Mouse (Mus musculus) neural tube, embryonic 12.5 days (tissue): ENCODE data around the gene Tmem117. TPM values are rescaled to one million over a fixed set of nuclear protein-coding genes. Genes with fewer than 3 reads are reported as not detected.

Source experiments
- ATAC-seq: fragments of 200-750 bp; cut with Nextera tagmentation; 2 replicates; pipeline ENCODE4 v1.8.0; 2017; ENCODE audit warnings: low read depth, mild to moderate bottlenecking, moderate TSS enrichment, moderate library complexity; ENCODE audit not compliant: low FRiP score
- H3K27ac ChIP-seq: fragments of 300-500 bp; sonication (generic); 2 replicates; pipeline ENCODE4 v1.5.1; 2016
- H3K27me3 ChIP-seq: fragments of 300-500 bp; sonication (generic); replicated peaks from 2 replicates; pipeline ENCODE4 v1.6.1; 2016; ENCODE audit warnings: mild to moderate bottlenecking
- H3K36me3 ChIP-seq: fragments of 300-500 bp; sonication (generic); 2 replicates; pipeline ENCODE4 v1.6.1; 2016; ENCODE audit warnings: mild to moderate bottlenecking
- H3K4me1 ChIP-seq: fragments of 300-500 bp; sonication (generic); 2 replicates; pipeline ENCODE4 v1.6.1; 2016
- H3K4me2 ChIP-seq: fragments of 300-500 bp; sonication (generic); replicated peaks from 2 replicates; pipeline ENCODE4 v1.6.1; 2016; ENCODE audit warnings: mild to moderate bottlenecking
- H3K4me3 ChIP-seq: fragments of 300-500 bp; sonication (generic); 2 replicates; pipeline ENCODE4 v1.5.1; 2016
- H3K9ac ChIP-seq: fragments of 300-500 bp; sonication (generic); 2 replicates; pipeline ENCODE4 v1.6.1; 2016; ENCODE audit warnings: mild to moderate bottlenecking
- H3K9me3 ChIP-seq: fragments of 300-500 bp; sonication (generic); 2 replicates; pipeline ENCODE4 v1.6.1; 2016; ENCODE audit warnings: mild to moderate bottlenecking
- WGBS: fragments of 180-500 bp; shearing (Covaris S2); methylation state at CpG from one replicate; pipeline ENCODE4 v1.1.7; 2016; 5-methylcytosine and 5-hydroxymethylcytosine counted together
- polyA plus RNA-seq: library from polyadenylated mRNA; unstranded; fragments of >200 nt; fragmentation: Nextera tagmentation; extraction: Ambion mirVana; gene quantifications from 2 replicates; pipeline ENCODE4 v1.2.1, GENCODE M21; 2016

Gene Tmem117
- polyA plus RNA-seq, 1 experiment from 2014 or later: 6.5 TPM

- 0 out of 2 replicates have a peak, but pooled peaks have one; percentile 33 for ATAC-seq
- Histone ChIP-seq H3K9ac (no peak overlapping the region), H3K9me3 (no peaks in the 10 kb centered on the region), H3K27me3 (no peaks in the 10 kb centered on the region), H3K27ac (no peak overlapping the region), H3K4me1 (no peaks in the 10 kb centered on the region), H3K4me3 (no peak overlapping the region), H3K36me3 (no peaks in the 10 kb centered on the region), H3K4me2 (no peak overlapping the region)
- WGBS: 46% methylated on average over 3 of the region's 3 CpGs
Observed at GRCm38 (mm10) chr15:94933480-94933879, 304.4 kb downstream of the Tmem117 start.

- no peak for ATAC-seq
- no peaks in the 10 kb centered on the region for H3K27me3 ChIP-seq
- no peaks in the 10 kb centered on the region for H3K9me3 ChIP-seq
- WGBS: 89% methylated on average over 3 of the region's 3 CpGs
- no peaks in the 10 kb centered on the region for H3K36me3 ChIP-seq
- H3K27ac ChIP-seq: no peak overlapping the region
- no peak overlapping the region for H3K4me2 ChIP-seq
- no peaks in the 10 kb centered on the region for H3K4me1 ChIP-seq
- H3K9ac ChIP-seq: no peak overlapping the region
- H3K4me3 ChIP-seq: no peak overlapping the region
Observed at GRCm38 (mm10) chr15:94941954-94942353, 312.9 kb downstream of the Tmem117 start.

- no peaks in the 10 kb centered on the region for H3K27me3 ChIP-seq
- H3K9me3 ChIP-seq: no peaks in the 10 kb centered on the region
- 51% methylated on average over 1 of the region's 1 CpGs for whole genome bisulfite sequencing
- H3K4me2 ChIP-seq: no peak overlapping the region
- no peak overlapping the region for H3K4me3 ChIP-seq
- H3K27ac ChIP-seq: no peak overlapping the region
- ATAC-seq: no peak
- H3K4me1 ChIP-seq: no peaks in the 10 kb centered on the region
- H3K9ac ChIP-seq: no peak overlapping the region
- H3K36me3 ChIP-seq: no peaks in the 10 kb centered on the region
Observed at GRCm38 (mm10) chr15:94942465-94942864, 313.4 kb downstream of the Tmem117 start.

- no peaks in the 10 kb centered on the region for H3K27me3 ChIP-seq
- no peak for ATAC-seq
- no peaks in the 10 kb centered on the region for H3K36me3 ChIP-seq
- no peak overlapping the region for H3K4me3 ChIP-seq
- H3K9ac ChIP-seq: no peak overlapping the region
- H3K9me3 ChIP-seq: no peaks in the 10 kb centered on the region
- no peak overlapping the region for H3K4me2 ChIP-seq
- no peak overlapping the region for H3K27ac ChIP-seq
- 69% methylated on average over 5 of the region's 5 CpGs for WGBS
- H3K4me1 ChIP-seq: no peaks in the 10 kb centered on the region
Observed at GRCm38 (mm10) chr15:94943891-94944290, 314.9 kb downstream of the Tmem117 start.

- Histone ChIP-seq H3K4me1 (no peaks in the 10 kb centered on the region), H3K9me3 (no peaks in the 10 kb centered on the region), H3K27me3 (no peaks in the 10 kb centered on the region), H3K4me3 (no peak overlapping the region), H3K9ac (no peak overlapping the region), H3K36me3 (no peaks in the 10 kb centered on the region), H3K27ac (no peak overlapping the region), H3K4me2 (no peak overlapping the region)
- ATAC-seq: no peak
- 94% methylated on average over 7 of the region's 7 CpGs for WGBS
Observed at GRCm38 (mm10) chr15:94951382-94952048, 322.5 kb downstream of the Tmem117 start.

- no peak overlapping the region for H3K27ac ChIP-seq
- ATAC-seq: no peak
Observed at GRCm38 (mm10) chr15:94956697-94957096, 327.7 kb downstream of the Tmem117 start.

GRCm38 (mm10) chr15:94957202-94957601 is 328.2 kb downstream of the Tmem117 start:
- Histone ChIP-seq H3K36me3 (no peaks in the 10 kb centered on the region), H3K4me1 (no peaks in the 10 kb centered on the region), H3K9ac (no peak overlapping the region), H3K4me2 (no peak overlapping the region), H3K27ac (no peak overlapping the region), H3K9me3 (no peaks in the 10 kb centered on the region), H3K27me3 (no peaks in the 10 kb centered on the region), H3K4me3 (no peak overlapping the region)
- WGBS: 76% methylated on average over 4 of the region's 4 CpGs
- ATAC-seq: no peak

More at GRCm38 (mm10) chr15:94956697-94957096, 327.7 kb downstream of the Tmem117 start:
- WGBS: 78% methylated on average over 3 of the region's 3 CpGs
- Histone ChIP-seq H3K9ac (no peak overlapping the region), H3K4me1 (no peaks in the 10 kb centered on the region), H3K36me3 (no peaks in the 10 kb centered on the region), H3K9me3 (no peaks in the 10 kb centered on the region), H3K4me2 (no peak overlapping the region), H3K4me3 (no peak overlapping the region), H3K27me3 (no peaks in the 10 kb centered on the region)

- H3K4me2 ChIP-seq: no peak overlapping the region
- H3K4me3 ChIP-seq: no peak overlapping the region
- H3K36me3 ChIP-seq: no peaks in the 10 kb centered on the region
- H3K9ac ChIP-seq: no peak overlapping the region
- no peaks in the 10 kb centered on the region for H3K9me3 ChIP-seq
- 91% methylated on average over 6 of the region's 6 CpGs for WGBS
- no peak overlapping the region for H3K27ac ChIP-seq
- H3K27me3 ChIP-seq: no peaks in the 10 kb centered on the region
- no peaks in the 10 kb centered on the region for H3K4me1 ChIP-seq
- no peak for ATAC-seq
Observed at GRCm38 (mm10) chr15:94967004-94967403, 338.0 kb downstream of the Tmem117 start.

- H3K27ac ChIP-seq: no peak overlapping the region
- H3K4me1 ChIP-seq: no peaks in the 10 kb centered on the region
- ATAC-seq: no peak
- no peak overlapping the region for H3K4me2 ChIP-seq
- no peaks in the 10 kb centered on the region for H3K27me3 ChIP-seq
- no peaks in the 10 kb centered on the region for H3K36me3 ChIP-seq
- WGBS: 83% methylated on average over 13 of the region's 13 CpGs
- H3K9ac ChIP-seq: no peak overlapping the region
- H3K4me3 ChIP-seq: no peak overlapping the region
- H3K9me3 ChIP-seq: no peaks in the 10 kb centered on the region
Observed at GRCm38 (mm10) chr15:94968403-94969180, 339.6 kb downstream of the Tmem117 start.

GRCm38 (mm10) chr15:94981798-94982197 is 352.8 kb downstream of the Tmem117 start:
- no peak for ATAC-seq
- WGBS: 89% methylated on average over 4 of the region's 4 CpGs
- Histone ChIP-seq H3K9ac (no peak overlapping the region), H3K27me3 (no peaks in the 10 kb centered on the region), H3K9me3 (no peaks in the 10 kb centered on the region), H3K4me2 (no peak overlapping the region), H3K36me3 (no peaks in the 10 kb centered on the region), H3K27ac (no peak overlapping the region), H3K4me3 (no peak overlapping the region), H3K4me1 (no peaks in the 10 kb centered on the region)

GRCm38 (mm10) chr15:94995352-94995751 is 366.3 kb downstream of the Tmem117 start:
- no peak for ATAC-seq
- Histone ChIP-seq H3K4me2 (no peak overlapping the region), H3K4me3 (no peak overlapping the region), H3K36me3 (no peaks in the 10 kb centered on the region), H3K9me3 (no peaks in the 10 kb centered on the region), H3K27me3 (no peaks in the 10 kb centered on the region), H3K9ac (no peak overlapping the region), H3K27ac (no peak overlapping the region), H3K4me1 (no peaks in the 10 kb centered on the region)
- WGBS: 80% methylated on average over 9 of the region's 9 CpGs

- H3K4me1 ChIP-seq: no peaks in the 10 kb centered on the region
- 66% methylated on average over 8 of the region's 8 CpGs for WGBS
- no peak for ATAC-seq
- H3K4me3 ChIP-seq: no peak overlapping the region
- no peaks in the 10 kb centered on the region for H3K36me3 ChIP-seq
- no peak overlapping the region for H3K4me2 ChIP-seq
- no peak overlapping the region for H3K27ac ChIP-seq
- no peaks in the 10 kb centered on the region for H3K9me3 ChIP-seq
- H3K9ac ChIP-seq: no peak overlapping the region
- no peaks in the 10 kb centered on the region for H3K27me3 ChIP-seq
Observed at GRCm38 (mm10) chr15:95005121-95005824, 376.2 kb downstream of the Tmem117 start.
